Mouse (Mus musculus) megakaryocyte progenitor cell, adult 5-6 weeks (primary cell): ENCODE data around the gene Iqcd. TPM values are rescaled to one million over a fixed set of nuclear protein-coding genes. Genes with fewer than 3 reads are reported as not detected.

Experiments used
- ATAC-seq: replicated peaks from 2 replicates; pipeline ENCODE4 v1.8.0; 2016; ENCODE audit warnings: mild to moderate bottlenecking, moderate TSS enrichment, inconsistent platforms; ENCODE audit not compliant: poor library complexity
- total RNA-seq, 2 experiments: library from RNA; stranded (forward) in 1 of 2; stranded (reverse) in 1 of 2; fragments of 157-497, 149-512 nt in 1 of 2; fragments of 200-1000 nt in 1 of 2; gene quantifications; 2 replicates each; pipeline versions ENCODE4 v1.2.3 to v1.2.4; 2015 to 2017

Gene Iqcd
- not detected in 2 replicates for total RNA-seq (2015)
- total RNA-seq (2017) = 0.81 and 1.1 TPM in 2 replicates

GRCm38 (mm10) chr5:120588569-120589094, at the start of gene Iqcd, which contains the start of gene Tpcn1:
Gene Iqcd, plus strand, starts transcription at chr5:120589016.
Gene Tpcn1, minus strand, starts transcription at chr5:120588673.
- peak; percentile 83 for ATAC-seq

- ATAC-seq = no peak
These were observed 40.5 kb upstream of the Iqcd start for GRCm38 (mm10) chr5:120548236-120548850.

GRCm38 (mm10) chr5:120550137-120550536, 38.7 kb upstream of the Iqcd start:
- no peak for ATAC-seq

- no peak for ATAC-seq
These were observed 38.1 kb upstream of the Iqcd start for GRCm38 (mm10) chr5:120550673-120551072.

- no peak for ATAC-seq
These were observed 32.9 kb upstream of the Iqcd start for GRCm38 (mm10) chr5:120555871-120556270.

- ATAC-seq = no peak
These were observed 30.8 kb upstream of the Iqcd start for GRCm38 (mm10) chr5:120558041-120558440.

- ATAC-seq = peak; percentile 78
These were observed 30.1 kb upstream of the Iqcd start for GRCm38 (mm10) chr5:120558762-120559161.

GRCm38 (mm10) chr5:120560129-120560615, 28.6 kb upstream of the Iqcd start:
- ATAC-seq = peak; percentile 45

GRCm38 (mm10) chr5:120560616-120561311, 28.1 kb upstream of the Iqcd start:
- ATAC-seq = peak; percentile 58

GRCm38 (mm10) chr5:120562956-120563913, 25.6 kb upstream of the Iqcd start:
- ATAC-seq = no peak

- ATAC-seq = no peak
These were observed 24.9 kb upstream of the Iqcd start for GRCm38 (mm10) chr5:120563914-120564311.

GRCm38 (mm10) chr5:120565171-120565905, 23.5 kb upstream of the Iqcd start:
- no peak for ATAC-seq

- ATAC-seq = no peak
These were observed 22.7 kb upstream of the Iqcd start for GRCm38 (mm10) chr5:120566101-120566500.

GRCm38 (mm10) chr5:120566681-120567252, 22.0 kb upstream of the Iqcd start:
- ATAC-seq = no peak

- no peak for ATAC-seq
These were observed 21.5 kb upstream of the Iqcd start for GRCm38 (mm10) chr5:120567253-120567701.

GRCm38 (mm10) chr5:120567761-120568211, 21.0 kb upstream of the Iqcd start:
- no peak for ATAC-seq

- ATAC-seq = no peak
These were observed 20.5 kb upstream of the Iqcd start for GRCm38 (mm10) chr5:120568336-120568768.

GRCm38 (mm10) chr5:120568964-120569363, 19.9 kb upstream of the Iqcd start:
- no peak for ATAC-seq

- ATAC-seq = no peak
These were observed 19.0 kb upstream of the Iqcd start for GRCm38 (mm10) chr5:120569791-120570190.
